Mouse (Mus musculus): ENCODE data around the gene Lilr4b.

GRCm38 (mm10) chr10:51529497-51529896 lies 49.1 kb downstream of the Lilr4b start:
- TF ChIP-seq MYOG (IDR thresholded peaks at IDR 0.05; ENCODE audit: control insufficient read depth in 1 of 3, insufficient read depth in 1 of 3, insufficient read length in 2 of 3, low read depth in 2 of 3) (no peak), POLR2AphosphoS2 (IDR thresholded peaks at IDR 0.05; ENCODE audit: insufficient read length, low read depth) (no peak), POLR2A (IDR thresholded peaks at IDR 0.05; ENCODE audit: insufficient read length, low read depth) (no peak), E2F4 (IDR thresholded peaks at IDR 0.05; ENCODE audit: insufficient read depth) (no peak), REST (IDR thresholded peaks at IDR 0.05; ENCODE audit: insufficient read depth, insufficient read length) (no peak), MYOD1 (IDR thresholded peaks at IDR 0.05; ENCODE audit: control insufficient read depth in 1 of 3, insufficient read length in 2 of 3, low read depth in 2 of 3) (no peak), CEBPB (IDR thresholded peaks at IDR 0.05; ENCODE audit: insufficient read depth, poor library complexity, severe bottlenecking) (no peak), USF1 (IDR thresholded peaks at IDR 0.05; ENCODE audit: low read depth) (no peak), MAX (IDR thresholded peaks at IDR 0.05; ENCODE audit: low read depth) (no peak), TCF12 (IDR thresholded peaks at IDR 0.05; ENCODE audit: insufficient read depth, poor library complexity, severe bottlenecking) (no peak)

Data from myocyte (in vitro differentiated cells).